Comparison of ENCODE assay signal across 9 mouse cellular contexts in the genomic region with DNA sequence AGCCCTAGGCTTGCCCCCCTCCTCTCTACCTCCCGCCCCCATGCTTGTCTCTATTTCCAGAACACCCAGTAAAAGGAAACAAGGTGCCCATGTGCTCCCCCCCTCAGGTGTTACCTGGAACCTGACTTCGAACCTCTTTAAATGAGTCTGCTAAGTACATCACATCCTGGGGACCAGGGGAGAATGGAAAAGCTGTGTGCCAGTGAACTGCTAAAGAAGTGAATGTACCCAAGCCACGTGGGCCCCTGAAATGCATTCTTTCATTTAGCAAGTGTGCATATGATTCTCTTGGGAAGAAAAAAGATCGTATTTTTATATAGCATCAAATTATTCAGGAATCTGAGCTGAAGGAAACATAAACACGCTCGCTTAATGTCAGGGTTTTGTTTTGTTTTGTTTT. TPM values are rescaled to one million over a fixed set of nuclear protein-coding genes. Genes with fewer than 3 reads are reported as not detected.
DNase-seq lines count a peak whose midpoint lies in the region; ATAC-seq and TF ChIP-seq lines count a peak whose summit lies in the region.
"Had no signal": no experiment of that assay in that cellular context is flagged by ENCODE, and none has a peak within 500 bp of the region (broad histone marks: within the 10 kb centered on the region; RNA-seq: fewer than 3 reads in every experiment).

No protein-coding gene starts in this region.

- peak overlapping the region; percentile 95 for H3K27ac ChIP-seq in neural tube, embryonic 11.5 days (ENCODE audit: low read depth, low read length)
- no peak overlapping the region for H3K27ac ChIP-seq in limb, embryonic 14.5 days (replicated peaks; ENCODE audit: low read depth, low read length)
- peak overlapping the region; percentile 70; the same call in 1 of the 2 replicates for H3K27ac ChIP-seq in stomach, embryonic 15.5 days

- peak overlapping the region; percentile 39 for H3K9ac ChIP-seq in neural tube, embryonic 11.5 days (ENCODE audit: low read length)
- H3K9ac ChIP-seq in limb, embryonic 14.5 days (ENCODE audit: low read depth, low read length, severe bottlenecking), result no peak overlapping the region
- H3K9ac ChIP-seq in stomach, embryonic 15.5 days, result no peak overlapping the region

- 46% methylated on average over 6 of the region's 6 CpGs for WGBS in neural tube, embryonic 11.5 days
- WGBS in limb, embryonic 14.5 days, result 28% methylated on average over 6 of the region's 6 CpGs
- WGBS in stomach, embryonic 15.5 days, result 48% methylated on average over 6 of the region's 6 CpGs

- H3K4me2 ChIP-seq in neural tube, embryonic 11.5 days (ENCODE audit: low read depth), result peak overlapping the region; percentile 42
- H3K4me2 ChIP-seq in limb, embryonic 14.5 days (replicated peaks; ENCODE audit: low read depth, low read length, severe bottlenecking), result peak overlapping the region; percentile 43
- peak overlapping the region; percentile 63 for H3K4me2 ChIP-seq in stomach, embryonic 15.5 days

- ATAC-seq in neural tube, embryonic 11.5 days (ENCODE audit: insufficient read depth, low FRiP score, low TSS enrichment), result no peak
- no peak for ATAC-seq in limb, embryonic 14.5 days (ENCODE audit: low FRiP score, low read depth)
- ATAC-seq in stomach, embryonic 15.5 days (ENCODE audit: insufficient read depth, low FRiP score, low read depth), result no peak

- no peaks in the 10 kb centered on the region for H3K27me3 ChIP-seq in neural tube, embryonic 11.5 days (ENCODE audit: control insufficient read depth, insufficient read depth, low read length)
- no peaks in the 10 kb centered on the region for H3K27me3 ChIP-seq in limb, embryonic 14.5 days (ENCODE audit: control insufficient read depth, insufficient read depth, low read length)
- no peaks in the 10 kb centered on the region for H3K27me3 ChIP-seq in stomach, embryonic 15.5 days (replicated peaks)

- 0 out of 2 replicates have a peak, but pooled peaks cover 3% of the 10 kb centered on the region for H3K4me1 ChIP-seq in neural tube, embryonic 11.5 days (ENCODE audit: control insufficient read depth, insufficient read depth, low read length)
- peaks cover 13% of the 10 kb centered on the region for H3K4me1 ChIP-seq in limb, embryonic 14.5 days (ENCODE audit: control insufficient read depth, insufficient read depth, low read length)
- 0 out of 2 replicates have a peak, but pooled peaks cover 10% of the 10 kb centered on the region for H3K4me1 ChIP-seq in stomach, embryonic 15.5 days

- peak; percentile 86 for DNase-seq in heart, adult 11 months
- no peak for DNase-seq in heart, postnatal 4 days
- DNase-seq in neural tube, embryonic 11.5 days (ENCODE audit: low spot score), result no peak
- DNase-seq in neural tube, embryonic 10.5 days (ENCODE audit: extremely low spot score, low spot score), result no peak
- DNase-seq in limb, embryonic 14.5 days (ENCODE audit: low spot score), result peak; percentile 29
- DNase-seq in thymus, postnatal 36 days, result no peak
- no peak for DNase-seq in right cerebral cortex, postnatal 25 days

- TF ChIP-seq POLR2A in limb, embryonic 14.5 days (IDR thresholded peaks at IDR 0.05; ENCODE audit: borderline replicate concordance, extremely low read depth, insufficient read depth, insufficient read length), result no peak

- no peaks in the 10 kb centered on the region for H3K9me3 ChIP-seq in neural tube, embryonic 11.5 days (ENCODE audit: control insufficient read depth, low read length)
- H3K9me3 ChIP-seq in limb, embryonic 14.5 days (ENCODE audit: control insufficient read depth, low read length), result no peaks in the 10 kb centered on the region
- no peaks in the 10 kb centered on the region for H3K9me3 ChIP-seq in stomach, embryonic 15.5 days

- H3K4me3 ChIP-seq in neural tube, embryonic 11.5 days (ENCODE audit: low read depth, low read length), result no peak overlapping the region; the same call in 1 of the 2 replicates
- H3K4me3 ChIP-seq in limb, embryonic 14.5 days (replicated peaks; ENCODE audit: low read length), result peak overlapping the region; percentile 24; the same call in 1 of the 2 replicates
- peak overlapping the region; percentile 31; the same call in 1 of the 2 replicates for H3K4me3 ChIP-seq in stomach, embryonic 15.5 days (replicated peaks)

- no peaks in the 10 kb centered on the region for H3K36me3 ChIP-seq in neural tube, embryonic 11.5 days (ENCODE audit: control insufficient read depth, insufficient read depth, low read length)
- no peaks in the 10 kb centered on the region for H3K36me3 ChIP-seq in limb, embryonic 14.5 days (ENCODE audit: control insufficient read depth, insufficient read depth, low read length)
- H3K36me3 ChIP-seq in stomach, embryonic 15.5 days, result no peaks in the 10 kb centered on the region

RNA-seq across cellular contexts. Expression of a gene that starts 3.8 kb away (rescaled TPM):
- under 1 TPM in 1 of 2 experiments, not detected in 1; 0.74 TPM for total RNA-seq in heart, postnatal 4 days (2021)
- polyA plus RNA-seq in neural tube, embryonic 11.5 days (2014; fragmentation: Nextera tagmentation; extraction: Ambion mirVana), result 0.32 and 0.42 TPM in 2 replicates
- polyA plus RNA-seq in limb, embryonic 14.5 days (2012; rRNA removed), result 0.20 and 0.40 TPM in 2 replicates
- polyA plus RNA-seq in limb, embryonic 14.5 days (2014; fragmentation: Nextera tagmentation; extraction: Ambion mirVana), result 0.12 TPM in 1 of 2 replicates, not detected in the other
- 2.1 and 3.4 TPM in 2 replicates for polyA plus RNA-seq in stomach, embryonic 15.5 days (2015; fragmentation: Nextera tagmentation; extraction: Ambion mirVana)
- polyA plus RNA-seq: large intestine, adult 2 months had no signal

RNA-seq across cellular contexts. Expression of a gene that starts 44.1 kb away (rescaled TPM):
- total RNA-seq in heart, postnatal 4 days (2021), result 10 to 100 TPM; 15.3 to 16.4 TPM
- 39.6 and 40.7 TPM in 2 replicates for polyA plus RNA-seq in neural tube, embryonic 11.5 days (2014; fragmentation: Nextera tagmentation; extraction: Ambion mirVana)
- polyA plus RNA-seq in limb, embryonic 14.5 days (2012; rRNA removed), result 11.9 and 14.2 TPM in 2 replicates
- 27.8 TPM in 2 replicates for polyA plus RNA-seq in limb, embryonic 14.5 days (2014; fragmentation: Nextera tagmentation; extraction: Ambion mirVana)
- 22.1 and 22.5 TPM in 2 replicates for polyA plus RNA-seq in stomach, embryonic 15.5 days (2015; fragmentation: Nextera tagmentation; extraction: Ambion mirVana)

RNA-seq across cellular contexts. Expression of a gene that starts 44.2 kb away (rescaled TPM):
- total RNA-seq in heart, postnatal 4 days (2021), result 10 to 100 TPM in 1 of 2 experiments, 1 to 10 TPM in 1; 9.4 to 10.7 TPM
- 47.3 and 55.3 TPM in 2 replicates for polyA plus RNA-seq in neural tube, embryonic 11.5 days (2014; fragmentation: Nextera tagmentation; extraction: Ambion mirVana)
- 17.7 and 23.0 TPM in 2 replicates for polyA plus RNA-seq in limb, embryonic 14.5 days (2012; rRNA removed)
- 28.2 and 28.9 TPM in 2 replicates for polyA plus RNA-seq in limb, embryonic 14.5 days (2014; fragmentation: Nextera tagmentation; extraction: Ambion mirVana)
- polyA plus RNA-seq in stomach, embryonic 15.5 days (2015; fragmentation: Nextera tagmentation; extraction: Ambion mirVana), result 19.7 and 20.3 TPM in 2 replicates

Comparison
In these comparisons a context has a peak if more than half of its experiments do, and no peak if none do; other contexts are left out.
1. DNase-seq: peak in heart, adult 11 months (single experiment) and limb, embryonic 14.5 days (single experiment); none in heart, postnatal 4 days (single experiment), neural tube, embryonic 11.5 days (single experiment), neural tube, embryonic 10.5 days (single experiment), thymus, postnatal 36 days (0 of 2) and right cerebral cortex, postnatal 25 days (single experiment).
2. Peak in every context shown above with its lines, with median percentiles within 50 percentile points of each other: H3K4me2 ChIP-seq.